Mouse (Mus musculus): ENCODE measurements around the gene Inhbb.

- TF ChIP-seq CTCF (IDR thresholded peaks at IDR 0.05; ENCODE audit: control insufficient read depth, insufficient read depth, insufficient read length) (no peak), FOSL1 (IDR thresholded peaks at IDR 0.05; ENCODE audit: insufficient read depth, low read length, poor library complexity, severe bottlenecking) (no peak), USF1 (IDR thresholded peaks at IDR 0.05; ENCODE audit: low read depth) (no peak), MYOG (IDR thresholded peaks at IDR 0.05; ENCODE audit: control insufficient read depth, extremely low read depth, insufficient read length) (no peak), MAX (IDR thresholded peaks at IDR 0.05) (no peak), MYOD1 (IDR thresholded peaks at IDR 0.05; ENCODE audit: control insufficient read depth, insufficient read length, low read depth) (no peak)
Observed at GRCm38 (mm10) chr1:119446753-119447283, 24.8 kb upstream of the Inhbb start.

Data from C2C12 (cell line).